In the genomic region with DNA sequence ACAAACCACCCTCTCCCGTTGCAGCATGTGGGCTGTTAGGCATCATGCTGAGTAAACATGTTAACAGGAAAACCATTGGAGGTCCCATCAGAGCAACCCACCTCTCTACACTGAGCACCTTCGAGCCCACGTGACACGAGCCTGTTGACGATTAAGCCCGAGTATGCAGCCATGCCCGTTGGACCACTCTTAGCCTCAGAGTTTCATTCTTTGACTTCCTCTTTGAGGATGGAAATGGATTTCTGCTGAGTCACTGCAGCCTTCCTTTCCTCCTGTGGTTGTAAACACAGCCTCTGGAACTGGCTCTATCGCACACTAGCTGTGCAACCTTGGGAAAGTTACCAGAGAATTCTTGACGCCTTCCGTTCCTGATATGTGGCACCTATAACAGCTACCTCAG, we compare ENCODE assay signal across 17 mouse cellular contexts.
A peak's percentile ranks its signal among the peaks of the same experiment; 100 is the strongest.
DNase-seq lines count a peak whose midpoint lies in the region; ATAC-seq and TF ChIP-seq lines count a peak whose summit lies in the region.
"Had no signal": no experiment of that assay in that cellular context is flagged by ENCODE, and none has a peak within 500 bp of the region (broad histone marks: within the 10 kb centered on the region; RNA-seq: fewer than 3 reads in every experiment).

No protein-coding gene starts in this region.

- no peak for TF ChIP-seq POLR2A in thymus, adult 2 months (IDR thresholded peaks at IDR 0.05; ENCODE audit: control insufficient read depth, extremely low read depth, insufficient read depth, low read length, poor library complexity)

- 19% methylated on average over 10 of the region's 10 CpGs for WGBS in thymus, adult 2 months

- no peak for TF ChIP-seq CTCF in thymus, adult 2 months (IDR thresholded peaks at IDR 0.05; ENCODE audit: borderline replicate concordance, control insufficient read depth, extremely low read depth, insufficient read depth, low read length, poor library complexity)

- H3K4me3 ChIP-seq in thymus, adult 2 months (ENCODE audit: control insufficient read depth, insufficient read depth, low read length) = no peak overlapping the region
- H3K4me3 ChIP-seq: embryonic facial prominence, embryonic 13.5 days; forebrain, embryonic 12.5 days; liver, embryonic 12.5 days; neural tube, embryonic 15.5 days had no signal

- intact Hi-C loops in heart, postnatal 14 days (cut with DNase I) = loop anchor here (5.0 kb wide), 2 partner anchors 33 to 62 kb away; no protein-coding TSS in a partner anchor

- H3K27ac ChIP-seq in thymus, adult 2 months (ENCODE audit: control insufficient read depth, insufficient read depth, low read length) = no peak overlapping the region
- H3K27ac ChIP-seq: embryonic facial prominence, embryonic 13.5 days; forebrain, embryonic 12.5 days; liver, embryonic 12.5 days; neural tube, embryonic 15.5 days; stomach, postnatal 0 days had no signal

- H3K36me3 ChIP-seq in thymus, adult 2 months (ENCODE audit: control insufficient read depth, insufficient read depth, low read length) = no peaks in the 10 kb centered on the region
- H3K36me3 ChIP-seq: embryonic facial prominence, embryonic 13.5 days; forebrain, embryonic 12.5 days; liver, embryonic 12.5 days; neural tube, embryonic 15.5 days had no signal

- H3K4me1 ChIP-seq in thymus, adult 2 months (replicated peaks; ENCODE audit: control insufficient read depth, insufficient read depth, low read length) = peaks cover 5% of the 10 kb centered on the region; the same call in 1 of the 2 replicates
- H3K4me1 ChIP-seq: liver, embryonic 12.5 days had no signal

- peak; percentile 91 to 95 for ATAC-seq in hematopoietic stem cell, adult 5-6 weeks (replicated peaks in 1 of 2; ENCODE audit: insufficient read depth in 1 of 2, low FRiP score in 2 of 2, low TSS enrichment in 1 of 2, low read depth in 1 of 2, poor library complexity in 2 of 2, severe bottlenecking in 2 of 2)
- ATAC-seq: inflammation-experienced regulatory T-cells, adult 6 months; liver, embryonic 12.5 days; midbrain, embryonic 16.5 days had no signal

- no peaks in the 10 kb centered on the region for H3K27me3 ChIP-seq in thymus, adult 2 months (ENCODE audit: control insufficient read depth, insufficient read depth, low read length)
- H3K27me3 ChIP-seq: embryonic facial prominence, embryonic 13.5 days; forebrain, embryonic 12.5 days; neural tube, embryonic 15.5 days had no signal

- DNase-seq in heart, adult 11 months = peak; percentile 94
- no peak for DNase-seq in heart, postnatal 14 days
- DNase-seq in spleen, postnatal 36 days (ENCODE audit: low spot score in 2 of 2) = peak; percentile 6 to 17
- no peak for DNase-seq in spleen, postnatal 14 days (ENCODE audit: low spot score in 2 of 2)
- no peak for DNase-seq in kidney, adult 8-10 months
- DNase-seq in thymus, adult 2 months = no peak
- no peak for DNase-seq in kidney, adult 11 months
- DNase-seq: kidney, postnatal 14 days; right cerebral cortex, postnatal 14 days had no signal

Comparison
In these comparisons a context has a peak if more than half of its experiments do, and no peak if none do; other contexts are left out.
1. DNase-seq: peak in heart, adult 11 months (single experiment) and spleen, postnatal 36 days (2 of 2); none in heart, postnatal 14 days (0 of 2), spleen, postnatal 14 days (0 of 2), kidney, adult 8-10 months (0 of 2), thymus, adult 2 months (single experiment) and kidney, adult 11 months (single experiment).